Mouse (Mus musculus) hindlimb bud, embryonic 11.5 days (tissue): ENCODE results near the gene Zcchc8.

Experiments
- DNase-seq: peaks from one replicate; pipeline ENCODE4 v3.0.0-alpha.2; 2012; ENCODE audit warnings: low read depth, low spot score; ENCODE audit errors: extremely low spot score

Gene Zcchc8

GRCm38 (mm10) chr5:123684221-123685144 is 36.4 kb downstream of the Zcchc8 start, which contains the start of gene Clip1:
Gene Clip1 (minus strand): TSS chr5:123684618.
- no peak for DNase-seq

DNA sequence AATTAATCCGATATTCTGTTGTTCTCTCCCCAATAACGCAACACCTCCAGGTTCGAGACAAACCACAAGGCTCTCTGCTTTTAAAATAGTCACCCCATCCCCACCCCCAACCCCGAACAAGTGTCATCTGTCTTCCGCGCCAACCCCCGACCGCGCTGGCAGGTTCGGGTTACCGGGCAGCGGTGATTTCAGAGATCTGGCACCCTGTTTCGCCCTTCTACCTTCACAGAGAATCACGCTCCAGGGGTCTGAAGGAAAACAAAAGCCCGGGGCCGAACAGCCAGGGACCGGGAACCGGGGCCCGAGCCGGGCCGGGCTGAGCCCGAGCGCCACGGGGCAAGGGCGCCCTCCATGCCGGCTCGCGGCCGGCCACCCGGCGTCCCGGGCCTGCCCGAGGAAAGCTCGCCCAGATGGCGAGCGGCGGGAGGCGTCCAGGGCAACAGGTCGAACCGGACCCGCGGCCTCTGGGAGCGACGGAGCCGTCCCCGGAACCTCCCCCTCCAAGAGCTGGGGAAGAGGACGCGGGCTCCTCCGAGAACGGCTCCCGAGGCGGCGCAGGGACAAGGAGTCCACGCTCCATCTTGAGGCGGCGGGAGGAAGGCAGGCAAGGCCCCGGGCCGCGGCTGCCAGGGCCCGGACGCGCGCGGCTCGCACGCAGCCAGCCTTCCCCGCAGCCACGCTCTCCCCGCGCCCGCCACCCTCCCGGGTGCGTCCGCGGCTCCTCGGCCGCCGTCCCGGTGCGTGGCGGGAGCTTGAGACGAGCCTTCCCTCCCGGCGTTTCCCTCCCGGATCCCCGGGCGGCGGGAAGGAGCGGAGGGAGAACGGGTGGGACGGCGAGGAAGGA is 37.3 kb downstream of the Zcchc8 start:
- no peak for DNase-seq

DNA sequence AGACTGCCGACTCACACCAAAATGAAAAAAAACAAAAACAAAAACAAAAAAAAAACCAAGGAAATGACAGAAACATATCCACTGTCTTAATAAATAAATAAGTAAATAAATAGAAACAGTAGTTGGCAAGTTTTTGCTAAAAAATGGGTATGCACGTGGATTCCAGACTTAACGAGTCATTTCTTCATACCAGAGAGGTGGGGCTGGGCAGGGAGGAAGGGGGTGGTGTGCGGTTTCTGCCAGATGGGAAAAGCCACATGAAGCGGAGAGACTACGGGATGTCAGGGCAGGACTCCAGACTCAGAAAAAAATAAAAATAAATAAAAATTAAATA is 37.9 kb downstream of the Zcchc8 start:
- DNase-seq = no peak

GRCm38 (mm10) chr5:123682372-123682771 is 38.5 kb downstream of the Zcchc8 start:
- no peak for DNase-seq

DNA sequence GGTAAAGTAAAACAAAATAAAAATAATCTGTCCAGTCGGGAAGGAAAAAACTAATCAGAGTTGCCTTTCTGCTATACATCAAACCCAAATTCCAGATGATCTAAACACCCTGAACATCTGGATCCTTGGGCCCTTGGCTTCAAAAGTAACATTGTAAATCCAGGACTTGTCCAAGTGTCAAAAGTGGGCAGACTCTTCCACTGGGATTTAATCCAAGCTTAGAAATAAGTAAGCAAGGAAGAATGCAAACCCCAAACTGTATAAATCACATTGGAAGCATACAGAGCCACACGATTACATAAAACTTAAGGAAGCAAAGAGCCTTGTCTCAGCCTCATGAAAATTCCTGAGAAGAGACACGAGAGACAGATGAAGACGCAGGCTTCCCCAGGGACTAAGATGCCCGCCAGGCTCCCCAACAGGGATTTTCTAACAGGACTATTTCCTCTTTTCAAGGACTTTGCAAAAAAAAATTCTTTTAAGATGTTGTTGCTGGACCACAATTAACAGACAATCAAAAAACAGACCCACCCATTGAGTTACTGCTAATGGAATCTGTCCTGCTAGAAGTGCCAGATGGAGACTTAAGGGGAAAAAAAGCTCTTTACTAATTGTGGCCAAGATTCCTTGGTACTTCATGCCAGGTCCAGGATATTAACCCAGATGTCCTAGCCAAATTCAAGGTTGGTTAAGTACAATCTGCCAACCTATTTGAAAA is 41.2 kb downstream of the Zcchc8 start:
- DNase-seq = no peak

GRCm38 (mm10) chr5:123679106-123679505 is 41.8 kb downstream of the Zcchc8 start:
- DNase-seq = no peak

GRCm38 (mm10) chr5:123675717-123676116 is 45.2 kb downstream of the Zcchc8 start:
- DNase-seq = no peak

- no peak for DNase-seq
Measured at GRCm38 (mm10) chr5:123675221-123675620, 45.7 kb downstream of the Zcchc8 start.

DNA sequence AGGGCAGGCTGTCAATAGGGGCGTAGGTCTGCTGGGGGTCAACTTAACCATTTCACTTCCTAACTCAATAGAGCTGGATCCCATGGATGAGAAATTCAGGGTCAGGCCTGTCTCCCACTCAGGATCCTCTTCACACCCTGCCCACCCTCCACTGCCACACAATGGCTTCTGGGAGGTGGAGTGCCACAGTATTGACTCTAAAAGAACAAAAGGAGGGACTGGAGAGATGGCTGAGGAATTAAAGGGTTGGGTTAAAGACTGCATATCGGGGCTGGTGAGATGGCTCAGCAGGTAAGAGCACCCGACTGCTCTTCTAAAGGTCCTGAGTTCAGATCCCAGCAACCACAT is 49.5 kb downstream of the Zcchc8 start:
- no peak for DNase-seq

DNA sequence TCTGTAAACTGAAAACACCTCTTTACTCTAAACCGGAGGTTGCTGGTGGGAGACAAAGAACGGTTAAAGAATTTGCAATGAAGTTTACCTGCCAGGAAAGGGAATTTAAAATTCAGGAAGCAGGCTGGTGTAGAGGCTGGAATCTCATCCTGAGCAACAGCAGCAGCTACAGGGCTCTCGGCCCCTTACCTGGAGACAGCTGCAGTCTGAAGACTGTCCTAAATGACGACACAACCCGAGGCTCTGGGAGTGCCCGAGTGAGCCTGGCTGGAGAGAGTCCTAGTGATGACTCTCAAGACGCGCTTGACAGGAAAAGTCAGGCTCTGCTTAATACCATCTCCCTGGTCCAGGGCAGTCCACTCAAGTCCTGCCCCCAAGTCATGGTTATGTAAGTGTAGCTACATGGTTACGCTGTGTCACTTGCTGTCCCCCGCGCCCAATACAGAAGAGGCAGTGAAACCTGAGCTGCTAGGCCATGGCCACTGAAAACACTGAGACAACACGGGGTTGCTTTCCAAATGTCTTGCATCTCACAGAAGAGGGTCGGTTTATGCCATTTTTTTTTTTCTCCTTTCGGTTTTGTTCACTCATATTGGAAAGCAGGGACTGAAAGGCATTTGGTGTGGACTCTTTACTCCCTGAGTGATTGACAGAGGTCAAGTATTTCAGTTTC is 50.0 kb downstream of the Zcchc8 start:
- no peak for DNase-seq

- no peak for DNase-seq
Measured at GRCm38 (mm10) chr5:123669991-123670799, 50.7 kb downstream of the Zcchc8 start.

GRCm38 (mm10) chr5:123667915-123668314 is 53.0 kb downstream of the Zcchc8 start:
- no peak for DNase-seq

- DNase-seq = no peak
Measured at GRCm38 (mm10) chr5:123665956-123666355, 54.9 kb downstream of the Zcchc8 start.

GRCm38 (mm10) chr5:123664329-123664728 is 56.6 kb downstream of the Zcchc8 start:
- DNase-seq = no peak

DNA sequence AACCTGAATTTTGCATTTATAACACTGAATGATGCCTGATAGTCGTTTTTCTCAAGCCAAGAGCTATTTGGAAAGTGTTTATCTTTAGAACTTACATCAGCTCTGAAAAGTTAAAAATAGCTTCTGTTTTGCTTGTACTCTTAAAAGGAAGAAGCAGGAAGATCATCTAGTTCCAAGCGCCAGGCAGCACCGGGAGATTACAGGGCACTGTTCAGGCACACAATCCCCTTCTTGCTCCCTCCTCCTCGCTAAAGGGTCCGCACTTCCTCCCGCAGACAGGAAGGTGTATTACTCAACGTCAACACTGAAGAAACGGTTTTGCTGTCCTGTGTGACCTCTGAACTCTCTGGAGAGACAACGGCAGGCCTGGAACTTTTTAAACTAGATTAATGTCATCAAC is 58.8 kb downstream of the Zcchc8 start:
- DNase-seq = no peak

GRCm38 (mm10) chr5:123661602-123662001 is 59.3 kb downstream of the Zcchc8 start:
- DNase-seq = no peak

DNA sequence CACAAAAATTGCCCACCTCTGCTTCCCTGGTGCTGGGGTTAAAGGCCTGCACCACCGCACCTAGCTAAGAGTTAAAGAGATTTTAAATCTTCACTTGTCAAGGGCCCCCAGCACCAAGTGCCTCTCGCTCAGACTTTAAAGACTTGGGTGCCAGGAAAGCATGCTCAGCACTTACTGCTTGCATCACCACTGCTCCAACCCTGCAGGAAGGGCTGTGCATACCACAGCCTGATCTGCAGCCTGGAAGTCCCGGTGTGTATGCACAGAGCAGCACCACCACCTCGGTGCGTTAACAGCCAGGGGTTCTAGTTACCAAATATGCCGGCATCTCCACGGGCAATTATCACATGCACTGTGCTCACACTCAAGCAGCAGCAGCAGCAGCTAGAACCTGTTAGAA is 63.2 kb downstream of the Zcchc8 start:
- no peak for DNase-seq

DNA sequence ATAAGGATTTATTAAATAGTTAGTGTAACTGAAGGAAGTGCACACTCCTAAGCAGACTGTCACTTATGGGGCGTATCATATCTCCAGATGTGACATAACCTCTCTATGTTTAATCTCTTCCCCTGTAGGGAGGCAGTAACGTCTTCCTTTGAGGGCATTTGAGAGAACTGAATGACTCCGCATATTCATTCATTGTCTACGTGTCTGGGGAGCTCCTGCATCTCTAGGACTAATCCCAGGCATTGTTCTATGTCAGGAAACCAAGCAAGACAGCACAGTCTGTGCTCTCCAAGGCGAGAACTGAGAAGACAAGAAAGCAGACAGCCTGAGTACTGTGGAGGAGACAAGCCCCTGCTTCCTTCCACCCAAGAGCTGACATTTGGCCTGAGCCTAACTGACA is 66.0 kb downstream of the Zcchc8 start:
- DNase-seq = no peak

DNA sequence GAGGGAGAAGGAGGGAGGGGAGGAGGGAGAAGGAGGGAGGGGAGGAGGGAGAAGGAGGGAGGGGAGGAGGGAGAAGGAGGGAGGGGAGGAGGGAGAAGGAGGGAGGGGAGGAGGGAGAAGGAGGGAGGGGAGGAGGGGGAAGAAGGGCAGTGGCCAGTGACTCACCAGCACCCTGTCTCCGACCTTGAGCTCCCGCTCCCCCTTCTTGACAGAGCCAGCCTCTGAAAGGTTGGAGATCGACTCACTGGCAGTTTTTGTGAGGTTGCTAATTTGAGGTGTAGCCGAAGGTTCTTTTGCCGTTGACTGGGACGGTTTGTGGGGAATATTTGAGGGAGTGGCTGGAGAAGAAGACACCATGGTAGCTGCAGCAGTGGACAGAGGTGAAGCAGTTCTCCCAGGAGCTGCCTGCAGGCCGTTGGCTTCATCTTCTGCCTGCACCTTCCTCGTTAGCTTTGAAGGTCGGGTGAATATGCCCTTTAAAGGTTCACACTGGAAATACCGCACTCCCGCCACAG is 67.6 kb downstream of the Zcchc8 start:
- no peak for DNase-seq

- no peak for DNase-seq
Measured at GRCm38 (mm10) chr5:123650825-123651224, 70.1 kb downstream of the Zcchc8 start.
